Comparison of ENCODE assay signal across 26 mouse cellular contexts in genomic region chr6:103504065-103504464, GRCm38 (mm10).
"Had no signal": no experiment of that assay in that cellular context is flagged by ENCODE, and none has a peak within 500 bp of the region (broad histone marks: within the 10 kb centered on the region; RNA-seq: fewer than 3 reads in every experiment).

No protein-coding gene starts in this region.

- H3K4me3 ChIP-seq: embryonic facial prominence, embryonic 10.5 days; embryonic facial prominence, embryonic 12.5 days; embryonic facial prominence, embryonic 13.5 days; embryonic facial prominence, embryonic 15.5 days; erythroblast, embryonic 14.5 days; forebrain, embryonic 10.5 days; forebrain, embryonic 12.5 days; forebrain, embryonic 13.5 days; forebrain, embryonic 15.5 days; gastrocnemius, adult 2 months; heart, adult 2 months; heart, embryonic 10.5 days had no signal

- ATAC-seq: forebrain, embryonic 13.5 days; forebrain, embryonic 14.5 days; forebrain, embryonic 15.5 days; forebrain, embryonic 16.5 days; forebrain, postnatal 0 days had no signal

- H3K4me1 ChIP-seq: embryonic facial prominence, embryonic 10.5 days; embryonic facial prominence, embryonic 12.5 days; embryonic facial prominence, embryonic 13.5 days; embryonic facial prominence, embryonic 15.5 days; forebrain, embryonic 10.5 days; forebrain, embryonic 12.5 days; forebrain, embryonic 13.5 days; heart, embryonic 10.5 days had no signal

- DNase-seq: cerebellum, adult 9-10 months; cerebellum, adult 9-11 months; cerebellum, postnatal 25 days; cerebellum, postnatal 36 days; embryo, embryonic 11 days; forebrain, postnatal 0 days; gastrocnemius, adult 2 months; gastrocnemius, postnatal 10 days; gastrocnemius, postnatal 14 days; gastrocnemius, postnatal 25 days; gastrocnemius, postnatal 36 days; heart, adult 11 months; heart, adult 18-20 months; heart, adult 2 months had no signal

- H3K27me3 ChIP-seq: embryonic facial prominence, embryonic 13.5 days; embryonic facial prominence, embryonic 15.5 days; forebrain, embryonic 13.5 days; forebrain, embryonic 15.5 days had no signal

- H3K27ac ChIP-seq: embryonic facial prominence, embryonic 10.5 days; embryonic facial prominence, embryonic 12.5 days; embryonic facial prominence, embryonic 13.5 days; embryonic facial prominence, embryonic 15.5 days; forebrain, embryonic 10.5 days; forebrain, embryonic 12.5 days; forebrain, embryonic 13.5 days; forebrain, embryonic 15.5 days; gastrocnemius, adult 2 months; heart, adult 2 months; heart, embryonic 10.5 days had no signal
